Mouse (Mus musculus) fat pad, adult 2 months (tissue): ENCODE measurements around the gene Fbxo42.

Experiments used
- DNase-seq: peaks from one replicate; pipeline ENCODE4 v3.0.0-alpha.2; 2011; ENCODE audit warnings: low read depth, low spot score; ENCODE audit errors: extremely low read depth

The Fbxo42 gene

GRCm38 (mm10) chr4:141165744-141166292, 18.1 kb downstream of the Fbxo42 start:
- no peak for DNase-seq

- DNase-seq = no peak
Measured at GRCm38 (mm10) chr4:141167156-141167555, 19.4 kb downstream of the Fbxo42 start.

- DNase-seq = no peak
Measured at GRCm38 (mm10) chr4:141172121-141172520, 24.4 kb downstream of the Fbxo42 start.

GRCm38 (mm10) chr4:141175783-141176182, 28.1 kb downstream of the Fbxo42 start:
- no peak for DNase-seq

- DNase-seq = no peak
Measured at GRCm38 (mm10) chr4:141176328-141176838, 28.7 kb downstream of the Fbxo42 start.

GRCm38 (mm10) chr4:141178500-141178899, 30.8 kb downstream of the Fbxo42 start:
- DNase-seq = no peak

- no peak for DNase-seq
Measured at GRCm38 (mm10) chr4:141180831-141181230, 33.1 kb downstream of the Fbxo42 start.

GRCm38 (mm10) chr4:141181981-141182380, 34.3 kb downstream of the Fbxo42 start:
- no peak for DNase-seq

- no peak for DNase-seq
Measured at GRCm38 (mm10) chr4:141183932-141184331, 36.2 kb downstream of the Fbxo42 start.

- DNase-seq = no peak
Measured at GRCm38 (mm10) chr4:141184426-141184825, 36.7 kb downstream of the Fbxo42 start.

GRCm38 (mm10) chr4:141186923-141187836, 39.5 kb downstream of the Fbxo42 start:
- DNase-seq = no peak

GRCm38 (mm10) chr4:141191294-141191693, 43.6 kb downstream of the Fbxo42 start:
- DNase-seq = no peak

- DNase-seq = no peak
Measured at GRCm38 (mm10) chr4:141194553-141194952, 46.8 kb downstream of the Fbxo42 start.

GRCm38 (mm10) chr4:141196981-141197685, 49.4 kb downstream of the Fbxo42 start:
- DNase-seq = no peak

GRCm38 (mm10) chr4:141197686-141198035, 49.9 kb downstream of the Fbxo42 start:
- no peak for DNase-seq

GRCm38 (mm10) chr4:141200906-141201305, 53.2 kb downstream of the Fbxo42 start:
- no peak for DNase-seq

- DNase-seq = no peak
Measured at GRCm38 (mm10) chr4:141202192-141202591, 54.5 kb downstream of the Fbxo42 start.

GRCm38 (mm10) chr4:141204580-141205061, 56.9 kb downstream of the Fbxo42 start:
- DNase-seq = no peak

GRCm38 (mm10) chr4:141207081-141207480, 59.4 kb downstream of the Fbxo42 start:
- no peak for DNase-seq

GRCm38 (mm10) chr4:141210524-141211219, 63.0 kb downstream of the Fbxo42 start:
- DNase-seq = no peak

GRCm38 (mm10) chr4:141211646-141212045, 63.9 kb downstream of the Fbxo42 start:
- no peak for DNase-seq
